Mouse (Mus musculus) liver, adult 10 weeks (tissue): ENCODE results near the gene Otx2. TPM values are rescaled to one million over a fixed set of nuclear protein-coding genes. Genes with fewer than 3 reads are reported as not detected.

Source experiments
- polyA plus RNA-seq: library from polyadenylated mRNA; stranded (reverse); fragments of 350-450 nt; fragmentation: Illumina TruSeq; extraction: RNeasy Lipid Tissue Mini Kit (QIAGEN cat#74804); gene quantifications from one replicate; pipeline ENCODE4 v1.2.3, GENCODE M21; 2014; ENCODE audit warnings: low read depth, low replicate concordance

The Otx2 gene
- polyA plus RNA-seq = not detected

GRCm38 (mm10) chr14:48673541-48673940, at the start of gene Otx2:
Gene Otx2 (minus strand): TSS chr14:48673819.

Other genes with a start within 250 kb of the Otx2 start
- gene Tmem260, start 227.7 kb downstream of the Otx2 start, polyA plus RNA-seq = 15.0 TPM